Mouse (Mus musculus): ENCODE measurements around the gene Ces1g. TPM values are rescaled to one million over a fixed set of nuclear protein-coding genes. Genes with fewer than 3 reads are reported as not detected.

Ces1g gene
- total and polyA plus RNA-seq, 3 experiments, result not detected

DNA sequence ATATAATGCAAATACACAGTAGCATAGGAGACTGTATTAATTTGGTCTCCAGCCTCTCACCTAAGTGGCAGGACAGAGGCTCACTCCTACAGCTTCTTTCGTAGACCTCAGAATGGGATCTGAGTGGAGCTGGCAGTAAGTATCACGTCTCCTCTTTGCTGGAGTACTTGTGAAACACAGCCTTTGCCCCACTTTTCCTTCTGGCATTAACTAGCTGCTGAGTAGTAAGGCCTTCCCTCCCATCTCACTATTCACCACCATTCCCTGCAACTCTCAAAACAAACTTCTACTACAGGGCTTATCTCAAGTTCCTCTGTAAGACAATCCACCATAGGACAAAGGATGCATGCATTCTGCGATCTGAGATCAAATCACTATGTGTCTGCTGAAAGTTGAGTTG, 54.8 kb downstream of the Ces1g start:
- no peaks in the 10 kb centered on the region for H3K79me2 ChIP-seq (replicated peaks; ENCODE audit: control insufficient read depth, extremely low read depth, insufficient read depth, poor library complexity, severe bottlenecking)
- peaks cover 17% of the 10 kb centered on the region for H3K27me3 ChIP-seq (replicated peaks)
- in situ Hi-C loops (cut with MboI; ENCODE audit: low pct_ligation_motif_present, low pct_unique_long_range_greater_than_20kb, low sequenced_read_pairs) (no loop called here), dilution Hi-C loops (cut with MboI; ENCODE audit: extremely low pct_ligation_motif_present, extremely low pct_unique_long_range_greater_than_20kb, low sequenced_read_pairs) (no loop called here)
- no peaks in the 10 kb centered on the region for H3K9me3 ChIP-seq (replicated peaks; ENCODE audit: low read length)
- no peak overlapping the region for H3K4me2 ChIP-seq (ENCODE audit: insufficient read depth, low read depth, poor library complexity, severe bottlenecking)
- DNase-seq (ENCODE audit: extremely low read depth), result no peak
- H3K36me3 ChIP-seq (replicated peaks in 1 of 2; ENCODE audit: control insufficient read depth in 1 of 2, insufficient read depth in 1 of 2, low read length in 1 of 2), result no peaks in the 10 kb centered on the region
- H3K9ac ChIP-seq (ENCODE audit: insufficient read depth, low read depth), result no peak overlapping the region
- no peak overlapping the region for H3K27ac ChIP-seq (ENCODE audit: insufficient read depth, low read depth)
- TF ChIP-seq RAD21 (IDR thresholded peaks at IDR 0.05; ENCODE audit: low read depth, low read length) (no peak), SMC3 (IDR thresholded peaks at IDR 0.05; ENCODE audit: low read depth, low read length) (no peak), NRF1 (IDR thresholded peaks at IDR 0.05; ENCODE audit: low read depth, low read length) (no peak), MEF2A (IDR thresholded peaks at IDR 0.05; ENCODE audit: borderline replicate concordance, low read depth, low read length) (no peak)
- H3K4me1 ChIP-seq (ENCODE audit: control insufficient read depth in 1 of 2, insufficient read depth in 2 of 2), result no peaks in the 10 kb centered on the region
- H3K4me3 ChIP-seq (replicated peaks in 1 of 3; ENCODE audit: low read depth in 2 of 3, low read length in 2 of 3, poor library complexity in 1 of 3), result no peak overlapping the region

- TF ChIP-seq ZC3H11A (IDR thresholded peaks at IDR 0.05; ENCODE audit: low read depth, low read length) (no peak), CTCF (conservative IDR thresholded peaks at IDR 0.05 in 1 of 2, IDR thresholded peaks at IDR 0.05 in 1 of 2; ENCODE audit: low read depth in 2 of 2, low read length in 2 of 2) (no peak), SMC3 (IDR thresholded peaks at IDR 0.05; ENCODE audit: low read depth, low read length) (no peak), ELF1 (IDR thresholded peaks at IDR 0.05; ENCODE audit: low read depth, low read length) (no peak), NRF1 (IDR thresholded peaks at IDR 0.05; ENCODE audit: low read depth, low read length) (no peak), USF2 (conservative IDR thresholded peaks at IDR 0.05; ENCODE audit: low read depth, low read length) (no peak), MAX (IDR thresholded peaks at IDR 0.05; ENCODE audit: low read length) (no peak), POLR2AphosphoS2 (IDR thresholded peaks at IDR 0.05; ENCODE audit: low read depth, low read length) (no peak), BHLHE40 (IDR thresholded peaks at IDR 0.05; ENCODE audit: low read depth, low read length) (no peak), ETS1 (conservative IDR thresholded peaks at IDR 0.05; ENCODE audit: low read depth, low read length) (no peak), TBP (conservative IDR thresholded peaks at IDR 0.05; ENCODE audit: low read depth, low read length) (no peak), RAD21 (IDR thresholded peaks at IDR 0.05; ENCODE audit: low read depth, low read length) (no peak), UBTF (IDR thresholded peaks at IDR 0.05; ENCODE audit: low read depth, low read length) (no peak), KAT2A (IDR thresholded peaks at IDR 0.05; ENCODE audit: insufficient replicate concordance, low read length) (no peak), RCOR1 (conservative IDR thresholded peaks at IDR 0.05; ENCODE audit: low read depth, low read length) (no peak), EP300 (IDR thresholded peaks at IDR 0.05; ENCODE audit: low read length) (no peak), TCF12 (IDR thresholded peaks at IDR 0.05; ENCODE audit: low read depth, low read length) (no peak), ZKSCAN1 (IDR thresholded peaks at IDR 0.05; ENCODE audit: borderline replicate concordance, low read depth, low read length) (no peak)
- H3K9ac ChIP-seq (ENCODE audit: insufficient read depth, low read depth), result no peak within 1 kb of the TSS
- no peak for DNase-seq (ENCODE audit: extremely low read depth)
- in situ Hi-C loops (cut with MboI; ENCODE audit: low pct_ligation_motif_present, low pct_unique_long_range_greater_than_20kb, low sequenced_read_pairs) (no loop called here), dilution Hi-C loops (cut with MboI; ENCODE audit: extremely low pct_ligation_motif_present, extremely low pct_unique_long_range_greater_than_20kb, low sequenced_read_pairs) (no loop called here)
- no peaks in the 10 kb centered on the region for H3K9me3 ChIP-seq (replicated peaks; ENCODE audit: low read length)
- H3K27ac ChIP-seq (ENCODE audit: insufficient read depth, low read depth), result no peak within 1 kb of the TSS
- H3K4me2 ChIP-seq (ENCODE audit: insufficient read depth, low read depth, poor library complexity, severe bottlenecking), result no peak within 1 kb of the TSS
- H3K36me3 ChIP-seq (replicated peaks in 1 of 2; ENCODE audit: control insufficient read depth in 1 of 2, insufficient read depth in 1 of 2, low read length in 1 of 2), result no peaks in the 10 kb centered on the region
- H3K4me3 ChIP-seq (replicated peaks in 1 of 3; ENCODE audit: low read depth in 2 of 3, low read length in 2 of 3, poor library complexity in 1 of 3), result no peak within 1 kb of the TSS
- H3K79me2 ChIP-seq (replicated peaks; ENCODE audit: control insufficient read depth, extremely low read depth, insufficient read depth, poor library complexity, severe bottlenecking), result no peaks in the 10 kb centered on the region
- H3K4me1 ChIP-seq (ENCODE audit: control insufficient read depth in 1 of 2, insufficient read depth in 2 of 2), result no peaks in the 10 kb centered on the region
- H3K27me3 ChIP-seq (replicated peaks), result peaks cover 26% of the 10 kb centered on the region
These were observed 57.6 kb downstream of the Ces1g start, which contains the start of gene Ces1f for GRCm38 (mm10) chr8:93279556-93279955. Ces1f (minus strand) TSS chr8:93279747.

Measured in CH12.LX (cell line).